Mouse (Mus musculus) bone marrow, adult 2 months (tissue): Measurements from ENCODE around the gene Prpf40b.

Experiments used
- CTCF ChIP-seq: fragments of 200-500 bp; IDR thresholded peaks from 2 replicates; pipeline ENCODE4 v1.5.1; 2011; ENCODE audit warnings: low read length, control low read depth; ENCODE audit not compliant: control insufficient read depth, insufficient read depth
- POLR2A ChIP-seq: fragments of 200-500 bp; IDR thresholded peaks from 2 replicates; pipeline ENCODE4 v1.6.1; 2011; ENCODE audit warnings: low read depth, mild to moderate bottlenecking, control low read depth, low read length, borderline replicate concordance; ENCODE audit not compliant: control insufficient read depth

DNA sequence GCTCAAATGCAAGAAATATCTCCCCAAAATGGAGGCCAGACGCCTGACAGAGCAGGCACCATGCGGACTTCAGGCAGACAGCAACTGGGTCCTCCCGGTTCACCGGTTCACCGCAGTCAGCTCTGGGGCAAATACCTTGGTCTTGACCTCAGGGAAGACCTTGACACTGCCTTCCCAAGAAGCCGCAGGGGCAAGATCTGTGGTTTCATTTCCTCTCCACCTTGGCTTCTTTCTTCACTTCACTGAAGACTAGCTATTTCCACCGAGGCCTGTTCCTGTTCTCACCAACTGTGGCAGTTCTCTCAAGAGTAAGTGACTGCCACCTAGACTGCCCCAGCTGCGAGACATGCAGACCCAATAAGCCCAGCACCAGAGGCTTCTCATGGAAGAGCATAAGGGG, 70.0 kb downstream of the Prpf40b start:
- no peak for TF ChIP-seq CTCF
- no peak for TF ChIP-seq POLR2A
